Mouse (Mus musculus): Measurements from ENCODE around the gene Krtap10-4. TPM values are rescaled to one million over a fixed set of nuclear protein-coding genes. Genes with fewer than 3 reads are reported as not detected.
"Not testable (repeated sequence)": the region's sequence is repeated elsewhere in the genome, so short reads cannot be mapped to it uniquely, and the experiment has no call there.

Krtap10-4 gene
- not detected for total RNA-seq (2022)

- no peak for DNase-seq (ENCODE audit: low spot score in 2 of 2)
These were observed at the start of gene Krtap10-4 for GRCm38 (mm10) chr10:77826951-77827350. Gene Krtap10-4 (minus strand): TSS chr10:77827095.

GRCm38 (mm10) chr10:77869651-77870050, 42.8 kb upstream of the Krtap10-4 start:
- no peak for DNase-seq (ENCODE audit: low spot score in 2 of 2)

- DNase-seq (ENCODE audit: low spot score in 2 of 2) = no peak
These were observed 40.7 kb upstream of the Krtap10-4 start for GRCm38 (mm10) chr10:77867546-77867945.

GRCm38 (mm10) chr10:77864762-77865143, 37.9 kb upstream of the Krtap10-4 start:
- DNase-seq (ENCODE audit: low spot score in 2 of 2) = no peak

- DNase-seq (ENCODE audit: low spot score in 2 of 2) = no peak
These were observed 37.3 kb upstream of the Krtap10-4 start for GRCm38 (mm10) chr10:77864067-77864761.

GRCm38 (mm10) chr10:77861675-77862074, 34.8 kb upstream of the Krtap10-4 start, which contains the start of gene Gm3285:
Gene Gm3285 (plus strand): TSS chr10:77861975.
- DNase-seq (ENCODE audit: low spot score in 2 of 2) = no peak

- no peak for DNase-seq (ENCODE audit: low spot score in 2 of 2)
These were observed 25.7 kb upstream of the Krtap10-4 start, which contains the start of gene Gm10318 for GRCm38 (mm10) chr10:77852559-77852958. Gene Gm10318 (plus strand): TSS chr10:77852859.

GRCm38 (mm10) chr10:77847538-77847937, 20.6 kb upstream of the Krtap10-4 start:
- DNase-seq (ENCODE audit: low spot score in 2 of 2) = no peak

- DNase-seq (ENCODE audit: low spot score in 2 of 2) = no peak
These were observed 20.1 kb upstream of the Krtap10-4 start for GRCm38 (mm10) chr10:77846961-77847360.

- no peak for DNase-seq (ENCODE audit: low spot score in 2 of 2)
These were observed 19.6 kb upstream of the Krtap10-4 start, which contains the start of gene Gm36176 for GRCm38 (mm10) chr10:77846503-77846902. Gene Gm36176 (plus strand): TSS chr10:77846803.

- DNase-seq (ENCODE audit: low spot score in 2 of 2) = no peak
These were observed 12.1 kb upstream of the Krtap10-4 start for GRCm38 (mm10) chr10:77839006-77839405.

- DNase-seq (ENCODE audit: low spot score in 2 of 2) = no peak
These were observed 8.8 kb upstream of the Krtap10-4 start, which contains the start of gene Krtap10-10 for GRCm38 (mm10) chr10:77835647-77836046. Gene Krtap10-10 (plus strand): TSS chr10:77835947.

GRCm38 (mm10) chr10:77819203-77819602, 7.7 kb downstream of the Krtap10-4 start:
- no peak for DNase-seq (ENCODE audit: low spot score in 2 of 2)

- DNase-seq (ENCODE audit: low spot score in 2 of 2) = no peak
These were observed 8.4 kb downstream of the Krtap10-4 start for GRCm38 (mm10) chr10:77818523-77818922.

GRCm38 (mm10) chr10:77815514-77815913, 11.4 kb downstream of the Krtap10-4 start:
- no peak for DNase-seq (ENCODE audit: low spot score in 2 of 2)

GRCm38 (mm10) chr10:77814382-77814781, 12.5 kb downstream of the Krtap10-4 start, which contains the start of gene Gm2696:
Gene Gm2696 (plus strand): TSS chr10:77814682.
- no peak for DNase-seq (ENCODE audit: low spot score in 2 of 2)

GRCm38 (mm10) chr10:77811743-77812142, 15.2 kb downstream of the Krtap10-4 start, which contains the start of gene Gm9507:
Gene Gm9507 (minus strand): TSS chr10:77811843.
- no peak for DNase-seq (ENCODE audit: low spot score in 2 of 2)

- no peak for DNase-seq (ENCODE audit: low spot score in 2 of 2)
These were observed 22.8 kb downstream of the Krtap10-4 start for GRCm38 (mm10) chr10:77804095-77804494.

- DNase-seq (ENCODE audit: low spot score in 2 of 2) = no peak
These were observed 27.9 kb downstream of the Krtap10-4 start, which contains the start of gene Gm19668 for GRCm38 (mm10) chr10:77798921-77799508. Gene Gm19668 (minus strand): TSS chr10:77799133.

GRCm38 (mm10) chr10:77798164-77798920, 28.6 kb downstream of the Krtap10-4 start:
- DNase-seq (ENCODE audit: low spot score in 2 of 2) = not testable (repeated sequence)

- DNase-seq (ENCODE audit: low spot score in 2 of 2) = no peak
These were observed 29.2 kb downstream of the Krtap10-4 start for GRCm38 (mm10) chr10:77797677-77798076.

- DNase-seq (ENCODE audit: low spot score in 2 of 2) = no peak
These were observed 31.9 kb downstream of the Krtap10-4 start, which contains the start of gene Gm9639 for GRCm38 (mm10) chr10:77794976-77795375. Gene Gm9639 (minus strand): TSS chr10:77795076.
